Mouse (Mus musculus) lung, postnatal 25 days (tissue): ENCODE results near the gene Hist1h2ab.
"Not testable (repeated sequence)": the region's sequence is repeated elsewhere in the genome, so short reads cannot be mapped to it uniquely, and the experiment has no call there.

ENCODE experiments used
- DNase-seq: peaks from one replicate; pipeline ENCODE4 v3.0.0; 2022; ENCODE audit warnings: low spot score

The Hist1h2ab gene

GRCm38 (mm10) chr13:23755000-23755399, 4.1 kb downstream of the Hist1h2ab start:
- DNase-seq: no peak

GRCm38 (mm10) chr13:23756790-23757189, 5.9 kb downstream of the Hist1h2ab start, which contains the start of gene Hist1h4b:
TSS of gene Hist1h4b (plus strand) at chr13:23757013.
- peak; percentile 94 for DNase-seq

- no peak for DNase-seq
Measured at GRCm38 (mm10) chr13:23757211-23757773, 6.4 kb downstream of the Hist1h2ab start.

DNA sequence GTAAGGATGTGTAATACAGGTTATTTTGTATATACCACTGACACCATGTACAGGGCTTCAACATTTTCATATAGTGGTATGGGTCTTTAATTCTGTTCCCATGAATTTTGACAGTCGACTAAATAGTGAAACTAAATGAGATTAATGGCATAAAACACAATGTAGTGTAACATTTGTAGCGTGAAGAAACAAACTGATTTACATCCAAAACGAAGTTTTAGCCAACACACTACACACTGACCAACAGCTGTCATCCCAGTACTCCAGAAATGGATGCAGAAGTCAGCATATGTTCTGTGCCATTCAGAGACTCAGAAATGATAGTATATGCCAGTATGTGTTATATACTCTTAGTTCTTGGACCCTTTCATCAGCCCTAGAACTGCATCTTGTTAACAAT, 7.0 kb downstream of the Hist1h2ab start:
- no peak for DNase-seq

- no peak for DNase-seq
Measured at GRCm38 (mm10) chr13:23759251-23759771, 8.4 kb downstream of the Hist1h2ab start.

GRCm38 (mm10) chr13:23759916-23760239, 9.0 kb downstream of the Hist1h2ab start:
- DNase-seq: no peak

- no peak for DNase-seq
Measured at GRCm38 (mm10) chr13:23760240-23760971, 9.5 kb downstream of the Hist1h2ab start.

GRCm38 (mm10) chr13:23760972-23761864, 10.3 kb downstream of the Hist1h2ab start, which contains the start of gene Hist1h4a:
TSS of gene Hist1h4a (minus strand) at chr13:23761230.
- peak; percentile 98 for DNase-seq

DNA sequence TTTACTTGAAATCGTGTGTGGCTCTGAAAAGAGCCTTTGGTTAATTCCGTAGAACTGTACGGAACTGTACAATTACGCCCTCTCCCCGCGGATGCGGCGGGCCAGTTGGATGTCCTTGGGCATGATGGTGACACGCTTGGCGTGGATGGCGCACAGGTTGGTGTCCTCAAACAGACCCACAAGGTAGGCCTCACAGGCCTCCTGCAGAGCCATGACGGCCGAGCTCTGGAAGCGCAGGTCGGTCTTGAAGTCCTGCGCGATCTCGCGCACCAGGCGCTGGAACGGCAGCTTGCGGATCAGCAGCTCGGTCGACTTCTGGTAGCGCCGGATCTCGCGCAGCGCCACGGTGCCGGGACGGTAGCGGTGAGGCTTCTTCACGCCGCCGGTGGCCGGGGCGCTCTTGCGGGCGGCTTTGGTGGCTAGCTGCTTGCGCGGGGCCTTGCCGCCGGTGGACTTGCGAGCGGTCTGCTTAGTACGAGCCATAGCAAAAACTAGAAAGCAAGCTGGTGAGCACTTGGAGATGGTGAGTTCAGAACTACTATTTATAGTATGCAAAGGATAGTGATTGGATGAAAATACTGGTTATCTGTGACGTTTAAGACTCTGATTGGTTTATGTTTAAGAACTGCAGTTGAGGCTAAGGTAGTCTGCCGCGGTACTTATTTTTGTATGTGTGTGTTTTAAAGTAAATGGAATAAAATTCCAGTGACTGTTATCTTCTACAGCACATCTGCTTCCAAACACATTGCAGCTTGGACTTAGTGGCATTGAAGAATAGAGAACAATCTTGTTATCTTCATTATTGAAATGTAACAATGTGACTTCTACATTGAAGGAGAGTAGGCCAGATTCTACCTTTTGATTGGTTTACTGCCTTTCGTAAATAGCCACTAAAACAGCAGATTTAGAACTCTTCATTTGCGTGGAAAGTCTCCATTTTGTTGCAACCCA, 11.2 kb downstream of the Hist1h2ab start, which contains the start of gene Hist1h3a:
Gene Hist1h3a (minus strand): TSS at position 516 of the 951 bp plus-strand sequence.
- peak; percentile 84 for DNase-seq

- no peak for DNase-seq
Measured at GRCm38 (mm10) chr13:23763242-23763585, 12.3 kb downstream of the Hist1h2ab start.

- peak; percentile 89 for DNase-seq
Measured at GRCm38 (mm10) chr13:23763586-23764323, 12.8 kb downstream of the Hist1h2ab start, which contains the start of gene Hist1h1a. TSS of gene Hist1h1a (plus strand) at chr13:23763666.

- no peak for DNase-seq
Measured at GRCm38 (mm10) chr13:23764324-23765171, 13.6 kb downstream of the Hist1h2ab start.

DNA sequence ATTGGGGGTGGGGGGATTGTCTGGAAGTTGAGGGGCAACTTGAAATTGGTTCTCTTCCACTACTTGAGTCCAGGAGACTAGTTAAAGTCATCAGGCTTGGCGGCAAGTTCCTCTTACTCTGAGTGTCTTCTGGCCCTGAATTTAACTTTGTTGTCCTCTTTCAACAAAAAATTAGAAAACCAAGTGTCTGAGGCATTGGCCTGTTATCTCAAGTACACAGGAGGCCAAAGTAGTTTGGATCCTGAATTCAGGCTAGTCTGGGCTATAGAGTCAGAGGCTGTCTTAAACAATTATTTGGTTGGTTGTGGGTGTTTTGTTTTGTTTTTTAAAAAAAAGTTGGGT, 14.2 kb downstream of the Hist1h2ab start:
- no peak for DNase-seq

DNA sequence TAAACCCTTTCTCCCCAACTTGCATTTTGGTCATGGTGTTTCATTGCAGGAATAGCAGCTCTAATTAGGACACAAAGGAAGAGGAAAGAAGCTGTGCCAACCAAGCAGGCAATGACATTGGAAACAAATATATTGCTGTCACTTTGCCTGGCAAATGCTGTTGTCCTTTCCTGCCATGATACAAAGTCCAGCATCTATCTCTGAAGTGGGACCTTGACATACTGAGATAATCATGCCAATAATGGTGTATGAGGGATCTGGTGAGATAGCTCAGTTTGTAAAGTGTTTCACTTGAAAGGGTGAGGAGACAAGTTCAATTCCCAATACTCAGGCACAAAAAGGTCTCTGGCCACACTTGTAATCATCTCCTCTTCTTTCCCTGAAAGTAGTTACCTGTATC, 15.8 kb downstream of the Hist1h2ab start:
- no peak for DNase-seq

DNA sequence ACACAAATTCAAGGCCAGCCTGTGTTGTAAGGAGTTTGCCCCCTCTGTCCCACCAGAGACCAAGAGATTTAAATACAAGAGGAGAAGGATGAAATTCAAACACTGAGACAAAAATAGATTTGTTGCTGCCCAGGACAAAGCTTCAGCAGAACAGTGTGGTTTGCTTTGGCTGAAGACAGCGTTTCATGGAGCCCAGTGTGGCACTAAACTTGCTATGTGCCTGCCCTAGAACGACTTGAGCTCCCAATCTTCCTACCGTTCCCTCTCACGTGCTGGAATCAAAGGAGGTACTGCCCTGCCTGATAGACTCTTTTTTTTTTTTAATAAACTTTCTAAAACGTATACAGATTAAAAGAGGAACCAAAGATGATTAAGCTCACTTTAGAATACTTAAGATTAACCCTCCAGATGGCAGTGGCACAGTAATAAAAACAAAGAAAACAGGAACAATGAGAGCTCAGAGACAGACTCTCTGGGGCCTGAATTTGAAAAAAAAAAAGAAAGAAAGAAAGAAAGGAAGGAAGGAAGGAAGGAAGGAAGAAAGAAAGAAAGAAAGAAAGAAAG, 18.0 kb downstream of the Hist1h2ab start:
- no peak for DNase-seq

DNA sequence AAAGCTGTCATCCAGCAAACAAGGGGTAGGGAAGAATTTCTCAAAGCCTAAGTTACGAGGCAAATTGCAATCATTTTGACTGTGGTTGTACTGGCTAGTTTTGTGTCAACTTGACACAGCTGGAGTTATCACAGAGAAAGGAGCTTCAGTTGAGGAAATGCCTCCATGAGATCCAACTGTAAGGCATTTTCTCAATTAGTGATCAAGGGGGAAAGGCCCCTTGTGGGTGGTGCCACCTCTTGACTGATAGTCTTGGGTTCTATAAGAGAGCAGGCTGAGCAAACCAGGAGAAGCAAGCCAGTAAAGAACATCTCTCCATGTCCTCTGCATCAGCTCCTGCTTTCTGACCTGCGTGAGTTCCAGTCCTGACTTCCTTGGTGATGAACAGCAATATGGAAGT, 18.7 kb downstream of the Hist1h2ab start, which contains the start of gene Trim38:
Gene Trim38 (plus strand): TSS at position 301 of the 400 bp plus-strand sequence.
- DNase-seq: not testable (repeated sequence)

DNA sequence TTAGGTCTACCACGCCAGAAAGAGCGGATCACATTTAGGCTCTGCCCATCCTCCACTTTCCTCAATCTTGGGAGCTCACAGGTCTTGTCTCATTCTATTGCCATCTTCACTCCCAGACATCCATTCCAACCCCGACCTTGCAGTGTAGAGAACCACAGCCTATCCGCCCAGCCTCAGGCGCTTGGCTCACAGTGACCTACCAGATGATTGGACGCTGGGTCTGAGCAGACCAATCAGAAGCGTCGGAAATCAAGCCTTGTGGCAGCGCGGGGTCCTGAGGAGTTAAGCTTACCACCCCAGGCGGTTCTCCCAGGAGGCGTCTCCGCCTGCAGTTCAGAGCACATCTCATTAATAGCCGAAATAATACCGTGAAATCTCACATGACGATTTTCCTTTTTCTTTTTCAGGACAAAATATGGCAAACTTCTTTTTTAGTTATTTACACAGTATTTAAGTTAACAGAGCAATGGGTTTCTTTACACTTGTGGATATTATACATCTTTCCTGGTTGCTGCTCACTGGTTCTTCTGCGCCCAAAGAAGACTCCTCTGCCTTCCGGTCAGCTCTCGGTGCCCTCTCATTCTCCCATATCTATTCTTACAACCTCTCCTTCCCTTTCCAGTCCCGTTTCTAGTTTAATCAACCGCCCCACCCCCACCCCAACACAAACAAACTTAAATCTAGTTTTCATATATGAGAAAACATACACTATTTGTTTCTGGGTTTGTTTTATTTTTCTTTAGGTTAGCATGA, 21.8 kb downstream of the Hist1h2ab start:
- no peak for DNase-seq

DNA sequence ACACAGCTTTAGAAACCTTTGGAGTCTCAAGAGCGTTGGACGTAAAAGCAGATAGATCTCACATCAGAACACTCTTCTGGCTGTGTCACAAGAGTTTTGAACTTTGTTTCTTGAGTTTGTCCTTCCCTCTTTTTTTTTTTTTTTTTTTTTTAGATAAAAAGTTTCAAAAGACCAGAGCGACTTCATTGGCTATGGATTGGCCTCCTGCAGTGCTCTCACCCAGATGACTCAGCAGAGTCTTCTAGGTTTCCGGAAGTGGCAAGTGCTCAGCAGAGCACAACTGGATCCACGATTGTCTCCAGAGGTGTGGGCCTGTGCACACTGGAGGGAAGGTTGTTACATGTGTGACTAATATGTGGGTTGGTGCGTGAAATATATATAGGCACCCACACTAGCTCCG, 27.4 kb downstream of the Hist1h2ab start:
- DNase-seq: no peak

DNA sequence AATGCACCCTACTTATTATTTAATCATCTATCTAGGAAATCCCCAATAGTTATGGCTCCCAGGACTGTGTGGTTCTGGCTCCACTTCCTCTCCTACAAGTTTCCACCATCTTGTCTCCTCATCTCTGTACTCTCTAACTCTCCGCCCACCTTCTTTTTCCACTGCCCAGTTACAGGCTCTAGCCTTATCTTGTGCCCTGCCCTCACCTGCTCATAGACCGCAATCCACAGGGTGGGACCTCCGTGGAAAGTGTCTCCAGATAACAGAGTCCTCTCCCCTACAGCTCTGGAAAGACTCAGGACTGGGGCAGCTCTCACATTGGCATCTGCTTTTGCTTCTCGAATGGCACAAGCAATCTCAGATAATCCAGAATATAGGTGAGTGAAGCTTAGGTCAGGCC, 28.1 kb downstream of the Hist1h2ab start:
- no peak for DNase-seq
